Mouse (Mus musculus): ENCODE data around the gene Zfp692.

GRCm38 (mm10) chr11:58263516-58263915 lies 43.4 kb upstream of the Zfp692 start:
- TF ChIP-seq CTCF (IDR thresholded peaks at IDR 0.05; ENCODE audit: low read depth, low read length) (no peak), POLR2A (IDR thresholded peaks at IDR 0.05; ENCODE audit: borderline replicate concordance, low read depth, low read length) (no peak)
